Mouse (Mus musculus) heart, postnatal 0 days (tissue): ENCODE data around the gene Bmi1.

ENCODE experiments used
- CTCF ChIP-seq: IDR thresholded peaks from 2 replicates; pipeline ENCODE4 v1.5.1; 2016; ENCODE audit warnings: antibody characterized with exemption, control low read depth, low read depth
- EP300 ChIP-seq: IDR thresholded peaks from 2 replicates; pipeline ENCODE4 v1.6.1; 2016; ENCODE audit warnings: antibody characterized with exemption, low read depth

DNA sequence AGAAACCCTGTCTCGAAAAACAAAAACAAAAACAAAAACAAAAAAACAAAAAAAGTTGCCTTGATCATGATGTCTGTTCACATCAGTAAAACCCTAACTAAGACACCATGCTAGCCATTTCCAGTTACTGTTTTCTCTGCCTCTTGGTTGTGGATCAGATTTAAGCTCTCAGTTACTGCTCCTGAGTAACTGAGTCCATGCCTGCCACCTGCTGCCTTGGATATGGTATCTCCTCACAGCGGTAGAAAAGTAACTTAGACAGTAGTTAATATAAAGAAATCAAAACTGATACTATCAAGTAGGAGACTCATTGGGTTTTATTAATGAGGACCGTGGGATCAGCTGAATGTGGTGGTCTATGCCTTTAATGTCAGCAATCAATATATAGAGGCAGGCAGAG lies 37.5 kb downstream of the Bmi1 start:
- no peak for TF ChIP-seq CTCF
- no peak for TF ChIP-seq EP300
